Mouse (Mus musculus): Measurements from ENCODE around the gene Krtap12-1. TPM values are rescaled to one million over a fixed set of nuclear protein-coding genes. Genes with fewer than 3 reads are reported as not detected.
"Not testable (repeated sequence)": the region's sequence is repeated elsewhere in the genome, so short reads cannot be mapped to it uniquely, and the experiment has no call there.

Gene Krtap12-1
- not detected in 2 replicates for total RNA-seq (2021)
- long read RNA-seq = 0 reads

DNA sequence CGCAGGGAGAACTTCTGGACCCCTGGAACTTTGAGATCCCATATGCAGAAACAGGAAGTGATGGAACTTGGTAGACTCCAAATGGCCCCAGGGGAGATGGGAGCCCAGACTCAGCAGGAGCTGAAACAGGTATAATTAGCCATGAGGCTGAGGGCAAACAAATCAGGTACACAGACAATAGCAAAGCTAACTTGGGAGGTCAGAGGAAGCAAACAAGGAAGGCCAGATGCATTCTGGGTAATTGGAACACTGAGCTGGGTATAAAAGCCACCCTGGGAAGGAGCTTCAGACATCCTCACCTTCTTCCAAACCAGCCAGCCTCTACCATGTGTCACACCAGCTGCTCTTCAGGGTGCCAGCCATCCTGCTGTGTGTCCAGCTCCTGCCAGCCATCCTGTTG is at the start of gene Krtap12-1:
Krtap12-1 (plus strand) TSS at position 301 of the 400 bp plus-strand sequence.
- DNase-seq = not testable (repeated sequence)

DNA sequence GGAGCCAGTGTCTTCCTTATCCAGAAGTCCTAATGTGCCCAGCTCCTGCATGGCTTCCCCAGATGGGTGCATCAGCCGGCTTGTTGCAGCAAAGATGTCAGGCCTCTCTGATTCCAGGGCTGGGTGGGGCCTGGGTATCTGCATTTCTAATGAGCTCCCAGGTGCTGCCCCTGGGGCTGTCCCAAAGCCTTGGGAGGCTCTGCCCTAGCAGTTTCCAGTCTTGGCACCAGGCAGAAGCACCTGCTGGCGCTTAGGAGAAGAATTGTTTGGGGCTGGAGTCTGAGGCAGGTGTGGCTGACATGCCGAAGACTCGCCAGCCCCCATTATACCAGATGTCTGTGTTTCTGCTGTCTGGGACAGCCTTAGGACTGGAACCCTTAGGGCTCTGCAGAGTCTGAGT is 49.7 kb upstream of the Krtap12-1 start:
- DNase-seq = no peak

DNA sequence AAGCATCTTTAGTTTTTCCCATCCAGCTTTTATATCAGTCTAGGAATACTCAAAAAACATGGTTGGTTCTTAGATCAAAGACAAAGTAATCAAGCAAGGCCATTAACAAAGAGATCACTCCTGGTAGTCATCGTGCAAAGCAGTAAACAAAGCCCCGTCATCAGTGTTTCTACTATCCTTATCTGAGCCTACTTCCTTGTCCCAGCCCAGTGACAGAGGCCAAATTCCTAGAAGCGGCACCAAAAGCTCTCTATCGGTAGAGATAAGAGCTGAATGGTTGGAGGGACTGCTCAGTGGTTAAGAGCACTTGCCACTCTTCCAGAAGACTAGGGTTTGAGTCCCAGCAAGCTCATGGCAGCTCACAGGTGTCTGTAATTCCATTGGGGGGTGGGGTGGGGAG is 48.9 kb upstream of the Krtap12-1 start:
- DNase-seq = no peak

DNA sequence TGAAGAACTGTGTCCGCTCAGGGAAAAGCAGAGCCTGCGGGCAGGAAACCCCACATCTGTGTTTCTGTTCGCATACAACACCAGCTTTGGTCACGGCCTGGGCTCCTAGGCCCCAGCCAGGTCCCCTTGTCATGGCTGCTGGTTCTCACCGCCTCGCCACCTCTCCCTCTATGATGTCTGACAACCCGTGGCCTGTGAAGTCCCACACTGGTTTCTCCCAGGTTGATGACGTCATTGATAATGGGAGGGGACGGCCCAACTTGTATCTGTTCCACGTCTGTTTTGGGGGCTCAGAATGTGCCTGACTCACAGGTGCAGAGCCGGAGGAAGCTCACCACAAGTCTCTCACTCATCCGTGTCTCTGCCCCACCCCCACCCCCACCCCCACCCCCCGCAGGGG is 46.6 kb upstream of the Krtap12-1 start:
- DNase-seq = no peak

DNA sequence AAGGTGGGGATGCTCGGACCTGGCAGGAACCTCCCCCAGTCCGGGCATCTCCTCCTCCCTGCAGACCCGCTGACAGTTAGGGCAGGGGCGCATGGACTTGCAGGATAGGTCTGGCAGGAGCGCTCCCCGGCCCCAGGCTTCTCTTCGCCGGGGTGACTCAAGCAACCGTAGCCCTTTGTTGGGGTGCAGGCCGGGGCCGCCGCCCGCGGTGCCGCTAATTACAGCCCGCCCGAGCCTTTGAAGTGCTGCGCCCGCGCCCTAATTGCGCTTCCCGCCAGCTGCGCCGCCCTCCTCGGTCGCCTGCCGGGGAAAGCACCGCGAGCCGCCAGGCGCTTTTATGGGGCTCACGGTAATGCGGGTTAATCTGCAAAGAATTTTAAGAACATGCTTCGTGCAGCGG is 42.8 kb upstream of the Krtap12-1 start:
- DNase-seq = no peak

DNA sequence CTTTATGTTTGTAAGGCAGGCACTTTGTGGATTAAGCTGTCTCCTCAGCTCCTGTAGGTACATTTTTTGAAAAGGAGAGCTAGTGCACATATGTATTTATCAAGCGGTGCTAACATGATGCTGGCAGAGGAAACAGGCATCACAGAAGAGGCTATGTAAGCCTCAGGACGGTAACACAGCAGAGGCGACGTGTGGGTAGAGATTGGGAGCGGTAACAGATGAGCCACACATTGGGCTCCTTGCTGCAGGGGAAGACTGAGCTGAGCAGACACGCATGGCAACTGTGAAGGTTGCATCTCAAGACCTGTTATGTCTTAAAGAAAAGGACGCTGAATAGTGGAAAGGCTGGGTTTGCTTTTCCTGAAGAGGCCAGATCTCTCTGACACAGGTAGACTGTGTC is 37.4 kb upstream of the Krtap12-1 start:
- no peak for DNase-seq

DNA sequence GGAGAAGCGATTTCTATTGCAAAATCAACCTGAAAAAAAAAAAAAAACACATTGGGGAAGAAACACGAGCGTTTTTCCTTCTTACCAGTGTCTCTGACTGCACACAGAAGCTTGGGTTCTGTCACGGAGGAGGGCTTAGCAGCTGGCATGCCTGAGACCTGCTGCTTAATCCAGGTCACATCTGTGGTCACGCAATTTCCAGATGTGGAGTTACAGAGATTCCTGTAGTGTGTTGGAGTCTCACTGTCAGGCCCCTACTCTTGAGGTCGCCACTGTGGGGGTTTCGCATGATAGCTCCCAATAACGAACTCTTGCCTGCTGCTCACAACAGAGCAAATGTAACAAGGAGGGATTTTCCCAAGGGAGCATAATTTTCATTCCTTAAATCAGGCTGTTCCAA is 36.2 kb upstream of the Krtap12-1 start:
- DNase-seq = no peak

DNA sequence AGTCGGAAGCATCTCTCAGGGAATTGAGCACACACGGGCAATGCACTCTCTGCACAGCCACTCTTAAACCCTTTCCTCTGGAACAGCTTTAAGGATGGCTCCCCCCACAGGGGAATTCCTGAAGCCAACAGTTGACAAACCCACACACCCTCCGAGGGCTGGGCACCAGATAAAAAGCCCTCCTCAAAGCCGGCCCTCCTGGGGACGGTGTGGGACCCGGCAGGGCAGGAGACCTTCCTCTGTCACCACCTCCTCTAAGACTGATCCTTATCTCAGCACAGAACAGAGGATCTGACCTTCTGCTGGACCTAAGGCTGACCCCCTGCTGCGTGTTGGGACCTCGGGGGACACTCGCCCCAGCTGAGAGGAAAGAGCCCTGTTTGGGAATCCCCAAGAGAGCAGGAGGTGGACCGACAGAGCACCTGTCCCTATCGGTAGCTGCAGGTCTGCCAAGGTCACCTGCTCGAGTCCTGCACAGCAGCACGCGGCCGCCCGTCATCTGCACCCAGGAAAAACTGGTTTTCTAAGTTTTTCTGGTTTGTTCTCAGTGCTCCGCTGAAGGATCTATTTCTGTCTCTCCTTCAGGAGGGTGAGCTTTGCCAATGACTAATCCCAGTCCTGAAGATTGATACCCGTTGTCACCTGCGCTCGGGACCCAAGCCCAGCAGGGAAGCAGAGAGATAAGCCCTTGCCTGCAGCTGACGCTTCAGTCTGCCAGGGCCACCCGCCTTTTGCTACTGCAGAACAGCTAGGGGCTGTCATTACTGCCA is 34.3 kb upstream of the Krtap12-1 start, which contains the start of gene Tspear:
Tspear (plus strand) TSS at position 675 of the 770 bp plus-strand sequence.
- DNase-seq = no peak

DNA sequence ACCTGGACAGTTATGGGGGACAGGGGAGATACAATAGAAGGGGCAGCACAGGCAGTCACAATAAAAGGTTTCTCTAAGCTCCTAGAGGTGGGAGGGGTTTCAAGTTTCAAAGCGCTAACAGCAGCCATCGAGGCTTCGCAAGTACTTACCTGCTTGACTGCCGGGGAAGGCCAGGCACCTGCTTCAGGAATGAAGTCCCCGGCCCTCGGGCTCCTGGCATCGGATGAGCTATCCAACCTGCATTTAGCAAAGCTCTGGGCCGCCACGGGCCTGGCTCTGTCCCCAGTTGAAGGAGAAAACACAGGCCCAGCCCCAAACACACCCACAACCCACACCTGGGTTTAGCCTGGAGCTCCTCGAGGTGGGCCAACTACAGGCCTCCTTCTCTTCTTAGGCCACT is 33.4 kb upstream of the Krtap12-1 start:
- DNase-seq = no peak

DNA sequence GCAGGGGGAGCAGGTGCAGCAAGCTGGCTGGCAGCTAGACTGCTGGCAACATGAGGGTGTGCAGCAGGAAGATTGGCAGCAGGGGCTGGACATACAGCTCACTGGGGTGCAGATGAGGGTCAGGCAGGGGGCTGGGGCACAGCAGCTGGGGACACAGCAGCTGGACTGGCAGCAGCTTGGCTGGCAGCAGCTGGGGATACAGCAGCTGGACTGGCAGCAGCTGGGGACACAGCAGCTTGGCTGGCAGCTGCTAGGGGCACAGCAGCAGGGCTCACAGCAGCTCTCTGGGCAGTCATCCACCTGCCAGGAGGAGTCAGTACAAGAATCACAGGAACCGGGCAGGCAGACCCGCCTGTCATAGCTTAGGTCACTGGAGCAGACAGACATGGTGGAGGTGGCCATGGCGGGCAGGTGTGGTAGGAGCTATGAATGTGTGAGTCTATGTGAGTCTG is 30.0 kb upstream of the Krtap12-1 start, which contains the start of gene Gm19402:
Gm19402 (minus strand) TSS at position 402 of the 452 bp plus-strand sequence.
- DNase-seq = not testable (repeated sequence)

DNA sequence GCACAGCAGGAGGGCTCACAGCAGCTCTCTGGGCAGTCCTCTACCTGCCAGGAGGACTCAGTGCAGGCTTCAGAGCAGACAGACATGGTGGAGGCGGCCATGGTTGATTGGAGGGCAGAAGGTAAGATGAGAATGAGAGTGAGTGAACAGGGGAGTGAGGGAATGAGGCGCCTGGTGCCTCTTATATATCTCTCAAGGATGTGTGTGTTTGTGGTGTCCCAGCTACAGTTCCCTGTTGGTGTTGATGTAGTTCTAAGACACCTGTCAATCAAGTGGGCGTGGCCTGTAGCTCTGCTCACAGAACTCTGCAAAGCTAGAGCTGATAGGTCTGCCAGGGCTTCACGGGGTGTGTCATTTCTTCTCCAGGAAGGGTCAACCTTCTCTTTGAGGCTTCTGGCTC is 23.3 kb upstream of the Krtap12-1 start, which contains the start of gene Gm9508:
Gm9508 (minus strand) TSS at position 101 of the 400 bp plus-strand sequence.
- DNase-seq = no peak

DNA sequence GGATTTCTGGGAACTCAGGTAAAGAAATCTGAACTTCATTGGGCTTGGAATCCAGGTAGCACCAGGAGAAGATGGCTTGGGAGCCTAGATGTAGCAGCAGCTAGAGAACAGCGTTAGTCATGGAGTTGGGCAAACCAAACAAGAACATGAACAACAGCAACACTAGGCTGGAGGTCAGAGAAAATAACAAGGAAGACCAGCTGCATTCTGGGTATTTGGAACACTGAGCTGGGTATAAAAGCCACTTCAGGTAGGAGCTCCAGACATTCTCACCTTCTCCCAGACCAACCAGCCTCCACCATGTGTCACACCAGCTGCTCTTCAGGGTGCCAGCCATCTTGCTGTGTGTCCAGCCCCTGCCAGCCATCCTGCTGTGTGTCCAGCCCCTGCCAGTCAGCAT is 14.1 kb upstream of the Krtap12-1 start, which contains the start of gene Gm10272:
Gm10272 (plus strand) TSS at position 301 of the 400 bp plus-strand sequence.
- DNase-seq = no peak

DNA sequence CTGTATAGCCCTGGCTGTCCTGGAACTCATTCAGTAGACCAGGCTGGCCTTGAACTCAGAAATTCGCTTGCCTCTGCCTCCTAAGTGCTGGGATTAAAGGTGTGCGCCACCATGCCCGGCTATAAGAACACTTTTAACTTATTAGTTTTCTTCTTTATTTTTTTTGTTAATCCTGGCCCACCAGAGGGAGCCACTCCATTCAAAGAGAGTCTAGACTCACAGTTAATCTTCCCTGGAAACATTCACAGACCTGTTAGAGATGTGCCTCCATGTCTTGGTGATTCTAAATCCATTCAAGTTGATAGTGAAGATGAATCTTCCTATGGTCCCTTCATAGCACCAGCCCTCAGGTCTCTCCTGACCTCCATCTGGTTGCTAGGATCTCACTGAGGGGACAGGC is 10.6 kb upstream of the Krtap12-1 start:
- DNase-seq = no peak

DNA sequence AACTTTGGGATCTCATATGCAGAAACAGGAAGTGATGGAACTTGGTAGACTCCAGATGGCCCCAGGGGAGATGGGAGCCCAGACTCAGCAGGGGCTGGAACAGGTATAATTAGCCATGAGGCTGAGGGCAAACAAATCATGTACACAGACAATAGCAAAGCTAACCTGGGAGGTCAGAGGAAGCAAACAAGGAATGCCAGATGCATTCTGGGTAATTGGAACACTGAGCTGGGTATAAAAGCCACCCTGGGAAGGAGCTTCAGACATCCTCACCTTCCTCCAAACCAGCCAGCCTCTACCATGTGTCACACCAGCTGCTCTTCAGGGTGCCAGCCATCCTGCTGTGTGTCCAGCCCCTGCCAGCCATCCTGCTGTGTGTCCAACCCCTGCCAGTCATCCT is 9.2 kb upstream of the Krtap12-1 start, which contains the start of gene Gm10024:
Gm10024 (plus strand) TSS at position 301 of the 400 bp plus-strand sequence.
- not testable (repeated sequence) for DNase-seq

DNA sequence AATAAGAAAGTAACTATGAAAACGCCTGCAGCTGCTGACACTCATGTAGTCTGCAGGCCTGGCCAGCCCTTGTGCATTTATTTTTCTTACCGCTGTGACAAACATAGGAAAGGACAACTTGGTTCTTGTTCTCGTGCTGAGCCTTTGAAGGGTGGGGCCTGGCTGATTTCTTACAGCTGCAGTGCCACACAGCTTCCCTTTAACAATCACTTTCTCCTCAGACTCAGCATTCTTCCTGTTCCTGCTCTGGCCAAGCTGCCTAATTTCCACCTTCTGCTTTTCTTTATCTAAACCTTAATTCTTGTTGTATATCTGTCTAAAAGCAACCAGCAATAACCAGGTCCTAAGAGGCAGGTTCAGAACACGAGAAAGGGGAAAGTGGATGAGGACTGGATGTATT is 6.7 kb upstream of the Krtap12-1 start:
- DNase-seq = no peak

DNA sequence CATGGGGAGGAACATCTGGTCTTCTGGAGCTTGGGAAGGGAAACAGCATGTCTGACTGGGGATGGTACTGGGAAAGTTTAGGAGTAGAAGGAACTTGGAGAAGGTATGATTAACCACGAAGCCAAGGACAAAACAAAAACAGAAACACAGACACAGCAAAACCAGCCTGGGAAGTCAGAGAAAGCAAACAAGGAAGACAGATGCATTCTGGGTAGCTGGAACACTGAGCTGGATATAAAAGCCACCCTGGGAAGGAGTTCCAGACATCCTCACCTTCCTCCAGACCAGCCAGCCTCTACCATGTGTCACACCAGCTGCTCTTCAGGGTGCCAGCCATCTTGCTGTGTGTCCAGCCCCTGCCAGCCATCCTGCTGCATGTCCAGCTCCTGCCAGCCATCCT is 4.9 kb upstream of the Krtap12-1 start, which contains the start of gene Gm10142:
Gm10142 (plus strand) TSS at position 301 of the 400 bp plus-strand sequence.
- no peak for DNase-seq

DNA sequence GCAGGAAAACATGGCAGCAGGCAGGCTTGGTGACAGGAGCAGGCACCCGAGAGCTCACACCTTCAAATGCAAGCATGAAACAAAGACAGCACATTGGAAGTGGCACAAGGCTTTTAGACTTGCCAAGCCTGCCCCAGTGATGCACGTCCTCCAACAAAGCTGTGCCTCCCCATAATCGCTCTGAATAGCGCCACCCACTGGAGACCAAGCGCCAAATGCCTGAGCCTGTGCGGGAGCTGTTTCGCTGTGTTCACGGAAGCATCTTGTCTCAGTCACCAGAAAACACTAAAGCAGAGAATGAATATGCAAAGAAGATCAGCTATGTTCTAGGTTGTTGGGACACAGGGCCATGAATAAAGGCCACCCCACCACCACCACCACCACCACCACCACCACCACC is 4.5 kb downstream of the Krtap12-1 start:
- DNase-seq = no peak

DNA sequence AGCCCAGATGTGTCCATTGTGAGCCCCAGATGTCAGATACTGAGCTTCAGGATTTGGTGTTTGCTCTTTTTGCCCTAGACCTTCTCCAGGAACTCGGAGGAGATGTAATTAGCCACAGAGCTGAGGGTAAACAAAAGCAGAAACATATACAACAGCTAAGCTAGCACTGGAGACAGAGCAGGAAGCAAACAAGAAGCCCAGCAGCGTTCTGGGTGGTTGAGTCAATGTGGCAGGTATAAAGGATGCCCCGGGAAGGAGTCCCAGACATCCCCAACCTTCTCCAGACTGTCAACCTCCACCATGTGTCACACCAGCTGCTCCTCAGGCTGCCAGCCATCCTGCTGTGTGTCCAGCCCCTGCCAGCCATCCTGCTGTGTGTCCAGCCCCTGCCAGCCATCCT is 5.8 kb downstream of the Krtap12-1 start, which contains the start of gene Gm10100:
Gm10100 (plus strand) TSS at position 301 of the 400 bp plus-strand sequence.
- no peak for DNase-seq

DNA sequence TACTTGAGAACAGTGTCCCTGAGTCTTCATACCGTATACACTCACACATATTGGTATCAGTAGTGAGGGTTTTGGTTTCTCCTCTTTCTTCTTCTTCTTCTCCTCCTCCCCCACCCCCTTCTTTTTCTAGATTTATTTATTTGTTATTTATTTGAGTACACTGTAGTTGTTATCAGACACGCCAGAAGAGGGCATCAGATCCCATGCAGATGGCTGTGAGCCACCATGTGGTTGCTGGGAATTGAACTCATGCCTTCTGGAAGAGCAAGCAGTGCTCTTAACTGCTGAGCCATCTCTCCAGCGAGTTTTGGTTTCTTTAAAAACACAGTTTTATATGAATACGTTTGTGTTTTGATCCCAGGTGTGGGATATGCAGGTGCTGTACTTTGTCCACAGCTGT is 7.9 kb downstream of the Krtap12-1 start:
- no peak for DNase-seq

DNA sequence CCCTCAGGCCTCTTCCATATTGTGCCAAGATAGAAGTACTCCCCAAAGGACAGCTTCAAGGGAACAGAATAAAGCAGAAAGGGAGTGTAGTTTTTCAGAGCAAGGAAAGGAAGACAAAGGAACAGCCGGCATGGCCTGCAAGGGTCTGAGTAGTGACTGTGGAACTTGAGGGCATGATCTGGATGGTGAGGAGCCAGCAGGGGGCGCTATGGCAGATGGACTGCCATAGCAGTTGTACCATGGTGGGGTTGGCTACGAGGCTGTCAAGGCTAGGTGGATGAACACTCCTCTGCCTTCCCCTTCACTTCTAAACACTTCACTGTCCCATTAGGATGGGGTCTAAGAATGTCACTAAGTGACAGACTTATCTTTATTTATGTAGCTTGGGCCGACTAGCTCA is 8.8 kb downstream of the Krtap12-1 start:
- peak; percentile 8 for DNase-seq

DNA sequence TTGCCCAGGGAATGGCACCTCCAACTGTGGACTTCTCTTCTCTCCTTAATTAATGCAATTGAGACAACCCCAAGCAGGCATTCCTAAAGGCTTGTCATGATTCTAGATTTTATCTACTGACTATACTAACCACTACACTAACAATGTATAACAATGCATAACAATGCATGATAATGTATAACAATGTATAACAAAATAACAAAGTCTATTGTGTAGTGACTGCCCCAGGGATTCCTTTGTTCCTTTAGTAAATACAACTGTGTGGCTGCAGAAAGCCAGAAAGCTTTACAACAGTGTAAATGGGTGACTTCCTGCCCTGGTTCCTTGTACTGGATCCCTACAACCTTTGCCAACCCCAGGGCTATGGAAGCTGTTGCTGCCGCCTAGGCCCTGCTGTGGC is 15.5 kb downstream of the Krtap12-1 start:
- no peak for DNase-seq

DNA sequence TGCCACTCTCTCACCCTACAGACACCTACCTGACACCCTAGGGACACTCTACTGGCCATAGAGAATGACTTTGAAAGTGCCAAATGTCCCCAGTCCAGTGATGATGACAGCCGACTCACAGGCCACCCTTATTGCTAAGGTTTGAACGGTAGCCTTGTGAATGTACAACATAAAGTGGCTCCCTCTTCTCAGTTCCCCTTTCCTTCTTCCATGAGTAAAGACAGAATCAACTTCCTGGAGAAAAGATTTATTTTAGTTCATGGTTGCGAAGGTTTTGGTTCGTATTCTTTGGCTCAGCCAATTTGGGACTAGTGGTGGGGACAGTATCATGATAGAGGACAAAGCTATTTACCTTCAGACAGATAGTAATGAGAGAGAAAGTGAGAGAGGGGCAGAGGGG is 18.5 kb downstream of the Krtap12-1 start:
- DNase-seq = no peak

DNA sequence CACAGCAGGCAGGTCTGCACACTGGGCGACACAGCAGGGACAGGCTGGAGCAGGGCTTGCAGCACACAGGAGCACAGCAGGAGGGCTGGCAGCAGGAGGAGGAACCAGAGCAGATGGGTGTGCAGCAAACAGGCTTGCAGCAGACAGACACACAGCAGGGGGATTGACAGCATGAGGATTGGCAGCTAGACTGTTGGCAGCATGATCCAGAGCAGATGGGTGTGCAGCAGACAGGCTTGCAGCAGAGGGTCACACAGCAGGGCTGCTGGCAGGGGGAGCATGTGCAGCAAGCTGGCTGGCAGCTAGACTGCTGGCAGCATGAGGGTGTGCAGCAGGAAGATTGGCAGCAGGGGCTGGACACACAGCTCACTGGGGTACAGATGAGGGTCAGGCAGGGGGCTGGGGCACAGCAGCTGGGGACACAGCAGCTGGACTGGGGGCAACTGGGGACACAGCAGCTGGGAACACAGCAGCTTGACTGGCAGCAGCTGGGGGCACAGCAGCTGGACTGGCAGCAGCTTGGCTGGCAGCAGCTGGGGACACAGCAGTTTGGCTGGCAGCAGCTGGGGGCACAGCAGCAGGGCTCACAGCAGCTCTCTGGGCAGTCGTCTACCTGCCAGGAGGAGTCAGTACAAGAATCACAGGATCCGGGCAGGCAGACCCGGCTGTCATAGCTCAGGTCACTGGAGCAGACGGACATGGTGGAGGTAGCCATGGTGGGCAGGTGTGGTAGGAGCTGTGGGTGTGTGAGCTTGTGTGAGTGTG is 21.7 kb downstream of the Krtap12-1 start, which contains the start of gene Gm18596:
Gm18596 (minus strand) TSS at position 715 of the 765 bp plus-strand sequence.
- not testable (repeated sequence) for DNase-seq

All from adrenal gland, postnatal 25 days (tissue).